ENCODE assay signal across 13 mouse cellular contexts in the genomic region with DNA sequence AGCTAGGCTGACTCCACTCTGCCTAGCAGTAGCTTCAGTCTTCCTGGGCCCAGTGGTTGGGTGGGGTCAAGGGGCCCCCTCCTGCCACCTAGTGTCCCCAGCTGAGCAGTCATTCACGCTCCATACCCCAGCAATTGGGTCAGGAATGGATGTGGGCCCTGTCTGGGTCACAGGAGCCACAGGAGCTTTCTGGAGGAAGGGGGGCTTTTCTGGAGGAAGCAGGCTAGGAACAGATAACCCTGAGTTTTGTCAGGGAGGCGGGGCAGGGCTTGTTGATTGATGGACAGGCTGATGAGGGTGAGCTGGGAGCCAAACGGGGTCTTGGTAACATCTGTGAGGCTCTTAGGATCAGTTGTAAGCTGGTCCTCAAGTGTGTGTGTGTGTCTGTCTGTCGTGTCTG. TPM values are rescaled to one million over a fixed set of nuclear protein-coding genes. Genes with fewer than 3 reads are reported as not detected.
DNase-seq lines count a peak whose midpoint lies in the region; ATAC-seq and TF ChIP-seq lines count a peak whose summit lies in the region.
"Had no signal": no experiment of that assay in that cellular context is flagged by ENCODE, and none has a peak within 500 bp of the region (broad histone marks: within the 10 kb centered on the region; RNA-seq: fewer than 3 reads in every experiment).

No protein-coding gene starts in this region.

- H3K36me3 ChIP-seq in heart, embryonic 12.5 days = peaks cover 45% of the 10 kb centered on the region
- peaks cover 66% of the 10 kb centered on the region for H3K36me3 ChIP-seq in liver, embryonic 13.5 days

- H3K4me3 ChIP-seq in heart, embryonic 12.5 days = no peak overlapping the region
- no peak overlapping the region for H3K4me3 ChIP-seq in bone marrow, adult 2 months (replicated peaks; ENCODE audit: control insufficient read depth, low read depth, low read length)
- H3K4me3 ChIP-seq in liver, embryonic 13.5 days (replicated peaks) = peak overlapping the region; percentile 32
- H3K4me3 ChIP-seq in cerebellum, adult 2 months (replicated peaks; ENCODE audit: insufficient read depth, low read depth, low read length) = no peak overlapping the region
- H3K4me3 ChIP-seq: limb, embryonic 15.5 days; neural tube, embryonic 13.5 days had no signal

- H3K27ac ChIP-seq in heart, embryonic 12.5 days (ENCODE audit: poor library complexity, severe bottlenecking) = peak overlapping the region; percentile 70
- peak overlapping the region; percentile 97 for H3K27ac ChIP-seq in bone marrow, adult 2 months (ENCODE audit: control insufficient read depth, insufficient read depth, low read depth, low read length, poor library complexity)
- peak overlapping the region; percentile 100 for H3K27ac ChIP-seq in liver, embryonic 13.5 days
- no peak overlapping the region for H3K27ac ChIP-seq in cerebellum, adult 2 months (ENCODE audit: insufficient read depth, low read length)
- H3K27ac ChIP-seq: hindbrain, postnatal 0 days; limb, embryonic 15.5 days; neural tube, embryonic 13.5 days had no signal

- no peak for TF ChIP-seq CTCF in bone marrow, adult 2 months (IDR thresholded peaks at IDR 0.05; ENCODE audit: control insufficient read depth, insufficient read depth, low read length)
- TF ChIP-seq CTCF in cerebellum, adult 2 months (IDR thresholded peaks at IDR 0.05; ENCODE audit: borderline replicate concordance, insufficient read depth, low read depth, low read length) = no peak

- peak overlapping the region; percentile 25 for H3K4me2 ChIP-seq in heart, embryonic 12.5 days
- peak overlapping the region; percentile 79 for H3K4me2 ChIP-seq in liver, embryonic 13.5 days
- H3K4me2 ChIP-seq: limb, embryonic 15.5 days; neural tube, embryonic 13.5 days had no signal

- no peaks in the 10 kb centered on the region for H3K27me3 ChIP-seq in heart, embryonic 12.5 days (replicated peaks)
- no peaks in the 10 kb centered on the region for H3K27me3 ChIP-seq in liver, embryonic 13.5 days
- no peaks in the 10 kb centered on the region for H3K27me3 ChIP-seq in cerebellum, adult 2 months (ENCODE audit: control insufficient read depth, insufficient read depth, low read length)
- H3K27me3 ChIP-seq: limb, embryonic 15.5 days; neural tube, embryonic 13.5 days had no signal

- H3K9me3 ChIP-seq in heart, embryonic 12.5 days (replicated peaks) = no peaks in the 10 kb centered on the region
- no peaks in the 10 kb centered on the region for H3K9me3 ChIP-seq in liver, embryonic 13.5 days (replicated peaks)
- H3K9me3 ChIP-seq: limb, embryonic 15.5 days; neural tube, embryonic 13.5 days had no signal

- H3K4me1 ChIP-seq in heart, embryonic 12.5 days (replicated peaks) = peaks cover 47% of the 10 kb centered on the region
- H3K4me1 ChIP-seq in bone marrow, adult 2 months (ENCODE audit: control insufficient read depth, insufficient read depth, low read length) = peaks cover 17% of the 10 kb centered on the region
- peaks cover 100% of the 10 kb centered on the region for H3K4me1 ChIP-seq in liver, embryonic 13.5 days (replicated peaks)
- H3K4me1 ChIP-seq in cerebellum, adult 2 months (ENCODE audit: control insufficient read depth, insufficient read depth, low read length) = no peaks in the 10 kb centered on the region
- H3K4me1 ChIP-seq: limb, embryonic 15.5 days; neural tube, embryonic 13.5 days had no signal

- WGBS in heart, embryonic 12.5 days = 47% methylated on average over 4 of the region's 4 CpGs
- 24% methylated on average over 4 of the region's 4 CpGs for WGBS in bone marrow, adult 2 months
- 8% methylated on average over 4 of the region's 4 CpGs for WGBS in liver, embryonic 13.5 days (ENCODE audit: insufficient replicate concordance)
- 75% methylated on average over 4 of the region's 4 CpGs for WGBS in cerebellum, adult 2 months

- no peak for DNase-seq in heart, adult 11 months
- peak; percentile 86 for DNase-seq in 416B (ENCODE audit: low read depth)
- DNase-seq in liver, embryonic 13.5 days = peak; percentile 66
- DNase-seq in adrenal gland, postnatal 4 days (ENCODE audit: low spot score in 2 of 2) = no peak
- no peak for DNase-seq in cerebellum, adult 2 months
- DNase-seq: cerebellum, adult 18-20 months; lung, postnatal 4 days had no signal

- no peak overlapping the region for H3K9ac ChIP-seq in heart, embryonic 12.5 days
- H3K9ac ChIP-seq in liver, embryonic 13.5 days = peak overlapping the region; percentile 98
- H3K9ac ChIP-seq: limb, embryonic 15.5 days; neural tube, embryonic 13.5 days had no signal

- ATAC-seq in heart, embryonic 12.5 days (ENCODE audit: insufficient number of reproducible peaks, low FRiP score) = no peak
- ATAC-seq in liver, embryonic 13.5 days (ENCODE audit: low read depth) = 0 out of 2 replicates have a peak, but pooled peaks have one; percentile 1
- ATAC-seq: hindbrain, postnatal 0 days had no signal

- no peak for TF ChIP-seq POLR2A in bone marrow, adult 2 months (IDR thresholded peaks at IDR 0.05; ENCODE audit: borderline replicate concordance, control insufficient read depth, low read depth, low read length)
- TF ChIP-seq POLR2A in cerebellum, adult 2 months (IDR thresholded peaks at IDR 0.05; ENCODE audit: borderline replicate concordance, insufficient read depth, low read length) = no peak

RNA-seq across cellular contexts. Expression of a gene that starts 16.3 kb away (rescaled TPM):
- polyA plus RNA-seq in heart, embryonic 12.5 days (2016; fragmentation: Nextera tagmentation; extraction: Ambion mirVana) = 146 and 147 TPM in 2 replicates
- 204 and 219 TPM in 2 replicates for polyA plus RNA-seq in bone marrow, adult 2 months (2011; ENCODE audit: insufficient read depth, insufficient read length, low replicate concordance, missing spikeins)
- 260 and 311 TPM in 2 replicates for polyA plus RNA-seq in liver, embryonic 13.5 days (2015; fragmentation: Nextera tagmentation; extraction: Ambion mirVana)
- total RNA-seq in adrenal gland, postnatal 4 days (2021) = 10 to 100 TPM; 28.4 to 31.7 TPM
- 9.0 and 10.1 TPM in 2 replicates for polyA plus RNA-seq in cerebellum, adult 2 months (2012; rRNA removed)

RNA-seq across cellular contexts. Expression of a gene that starts 36.7 kb away (rescaled TPM):
- 102 and 103 TPM in 2 replicates for polyA plus RNA-seq in heart, embryonic 12.5 days (2016; fragmentation: Nextera tagmentation; extraction: Ambion mirVana)
- 55.2 and 61.5 TPM in 2 replicates for polyA plus RNA-seq in bone marrow, adult 2 months (2011; ENCODE audit: insufficient read depth, insufficient read length, low replicate concordance, missing spikeins)
- polyA plus RNA-seq in liver, embryonic 13.5 days (2015; fragmentation: Nextera tagmentation; extraction: Ambion mirVana) = 94.5 and 96.8 TPM in 2 replicates
- total RNA-seq in adrenal gland, postnatal 4 days (2021) = 10 to 100 TPM; 68.5 to 76.5 TPM
- polyA plus RNA-seq in cerebellum, adult 2 months (2012; rRNA removed) = 69.1 and 74.7 TPM in 2 replicates

RNA-seq across cellular contexts. Expression of a gene that starts 59.1 kb away (rescaled TPM):
- polyA plus RNA-seq in heart, embryonic 12.5 days (2016; fragmentation: Nextera tagmentation; extraction: Ambion mirVana) = 0.26 and 0.30 TPM in 2 replicates
- 0.70 TPM in 1 of 2 replicates, not detected in the other for polyA plus RNA-seq in bone marrow, adult 2 months (2011; ENCODE audit: insufficient read depth, insufficient read length, low replicate concordance, missing spikeins)
- polyA plus RNA-seq in liver, embryonic 13.5 days (2015; fragmentation: Nextera tagmentation; extraction: Ambion mirVana) = 0.08 TPM in 1 of 2 replicates, not detected in the other
- not detected for total RNA-seq in adrenal gland, postnatal 4 days (2021)
- polyA plus RNA-seq in cerebellum, adult 2 months (2012; rRNA removed) = 0.21 and 0.27 TPM in 2 replicates
- total RNA-seq: gastrocnemius, adult 18-20 months had no signal

Comparison
In these comparisons a context has a peak if more than half of its experiments do, and no peak if none do; other contexts are left out.
1. DNase-seq: peak in 416B (single experiment) and liver, embryonic 13.5 days (single experiment); none in heart, adult 11 months (single experiment), adrenal gland, postnatal 4 days (0 of 2) and cerebellum, adult 2 months (0 of 2).
2. RNA of a gene that starts 16.3 kb away (polyA plus RNA-seq): 260 to 311 TPM in liver, embryonic 13.5 days, 204 to 219 TPM in bone marrow, adult 2 months and 146 to 147 TPM in heart, embryonic 12.5 days; 9.0 to 10.1 TPM in cerebellum, adult 2 months; every median in the first group is over 10 times any median in the second.